Mouse (Mus musculus): ENCODE measurements around the gene Wdr72. TPM values are rescaled to one million over a fixed set of nuclear protein-coding genes. Genes with fewer than 3 reads are reported as not detected.

The Wdr72 gene
- 0.15 and 0.16 TPM in 2 replicates for polyA plus RNA-seq (2015; fragmentation: Nextera tagmentation; extraction: Ambion mirVana)

DNA sequence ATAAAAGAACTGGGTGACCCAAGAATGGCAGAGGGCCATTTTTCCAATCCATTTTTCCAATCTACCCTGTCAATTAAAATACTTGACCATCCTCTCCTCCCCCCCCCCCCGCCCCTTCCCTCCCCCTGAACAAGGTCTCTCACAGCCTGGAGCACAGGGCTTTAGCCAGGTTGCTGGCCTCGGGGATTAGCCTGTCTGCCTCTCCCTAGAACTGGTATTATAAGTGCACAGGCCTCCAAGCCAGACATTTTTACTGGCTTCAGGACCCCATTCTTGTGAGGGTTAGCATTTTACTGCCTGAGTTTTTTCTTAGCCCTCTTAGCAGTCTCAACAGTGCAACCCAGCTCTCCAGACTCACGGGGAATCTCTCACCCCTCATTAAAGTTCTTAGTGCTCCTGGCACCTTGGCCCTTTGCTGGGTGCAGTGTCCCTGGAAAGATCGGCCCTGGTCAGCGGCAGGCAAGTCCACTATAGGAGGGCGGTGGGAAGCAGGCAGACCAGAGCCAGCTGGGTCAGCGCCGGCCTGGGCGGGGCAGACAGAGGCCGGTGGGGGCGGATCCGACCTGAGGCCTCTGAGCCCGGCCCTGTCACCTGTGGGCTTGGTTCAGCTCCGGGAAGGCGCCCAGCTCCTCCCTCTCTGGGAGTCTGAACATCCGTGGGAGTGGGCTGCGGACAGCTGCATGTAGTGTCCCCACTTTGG lies at the start of gene Wdr72:
Wdr72 (plus strand) TSS at position 596 of the 700 bp plus-strand sequence.
- H3K4me2 ChIP-seq (replicated peaks) = peak within 1 kb of the TSS; percentile 77
- no peaks in the 10 kb centered on the region for H3K27me3 ChIP-seq (replicated peaks)
- peak; percentile 87 for ATAC-seq
- H3K9ac ChIP-seq = peak within 1 kb of the TSS; percentile 23; the same call in 1 of the 2 replicates
- no peaks in the 10 kb centered on the region for H3K36me3 ChIP-seq
- no peak within 1 kb of the TSS for H3K27ac ChIP-seq
- no peaks in the 10 kb centered on the region for H3K9me3 ChIP-seq
- peak within 1 kb of the TSS; percentile 38 for H3K4me3 ChIP-seq (replicated peaks)
- H3K4me1 ChIP-seq (replicated peaks) = 0 out of 2 replicates have a peak, but pooled peaks cover 5% of the 10 kb centered on the region
- WGBS = 5% methylated on average over 16 of the region's 17 CpGs

DNA sequence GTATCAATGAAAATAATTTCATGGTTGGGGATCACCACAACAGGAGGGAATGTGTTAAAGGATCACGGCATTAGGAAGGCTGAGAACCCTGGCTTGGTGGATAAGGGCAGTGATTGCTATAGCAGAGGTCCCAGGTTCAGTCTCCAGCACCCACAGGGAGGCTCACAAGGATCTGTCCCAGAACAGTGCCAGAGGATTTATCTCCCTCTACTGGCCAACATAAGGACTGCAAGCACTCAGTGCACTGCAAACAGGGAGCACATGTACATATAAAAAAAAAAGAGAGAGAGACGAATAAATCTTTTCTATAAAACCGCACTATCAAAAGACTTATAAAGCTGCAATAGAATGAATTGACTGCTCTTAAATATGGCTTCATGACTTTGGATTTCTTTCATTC lies 43.9 kb upstream of the Wdr72 start:
- no peaks in the 10 kb centered on the region for H3K9me3 ChIP-seq
- no peak overlapping the region for H3K27ac ChIP-seq
- ATAC-seq = no peak
- no peak overlapping the region for H3K4me2 ChIP-seq (replicated peaks)
- H3K27me3 ChIP-seq (replicated peaks) = no peaks in the 10 kb centered on the region
- no peaks in the 10 kb centered on the region for H3K4me1 ChIP-seq (replicated peaks)
- H3K9ac ChIP-seq = no peak overlapping the region
- WGBS = 85% methylated on average over 3 of the region's 3 CpGs
- no peaks in the 10 kb centered on the region for H3K36me3 ChIP-seq
- no peak overlapping the region for H3K4me3 ChIP-seq (replicated peaks)

DNA sequence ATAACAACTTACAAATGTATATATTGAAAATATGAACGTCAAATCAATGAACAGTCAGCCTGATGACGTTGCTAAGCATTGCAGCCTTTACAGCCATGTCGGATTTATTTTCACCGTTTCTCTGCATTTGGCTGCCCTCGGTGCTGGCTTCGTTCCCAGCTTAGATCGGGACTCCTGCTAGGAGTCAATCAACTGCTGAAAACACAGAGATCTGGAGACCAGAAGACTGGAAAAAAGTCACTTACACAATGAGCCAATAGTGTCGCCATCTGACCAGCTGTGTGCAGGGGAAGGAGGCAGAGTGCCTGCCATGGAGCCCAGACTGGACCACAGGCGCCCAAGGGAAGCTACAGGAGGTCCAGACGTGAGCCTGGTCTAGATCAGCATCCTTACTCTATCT lies 43.4 kb upstream of the Wdr72 start:
- H3K4me2 ChIP-seq (replicated peaks) = no peak overlapping the region
- no peak for ATAC-seq
- WGBS = 70% methylated on average over 10 of the region's 10 CpGs
- no peaks in the 10 kb centered on the region for H3K36me3 ChIP-seq
- H3K9me3 ChIP-seq = no peaks in the 10 kb centered on the region
- no peak overlapping the region for H3K9ac ChIP-seq
- no peak overlapping the region for H3K27ac ChIP-seq
- H3K27me3 ChIP-seq (replicated peaks) = no peaks in the 10 kb centered on the region
- no peaks in the 10 kb centered on the region for H3K4me1 ChIP-seq (replicated peaks)
- no peak overlapping the region for H3K4me3 ChIP-seq (replicated peaks)

DNA sequence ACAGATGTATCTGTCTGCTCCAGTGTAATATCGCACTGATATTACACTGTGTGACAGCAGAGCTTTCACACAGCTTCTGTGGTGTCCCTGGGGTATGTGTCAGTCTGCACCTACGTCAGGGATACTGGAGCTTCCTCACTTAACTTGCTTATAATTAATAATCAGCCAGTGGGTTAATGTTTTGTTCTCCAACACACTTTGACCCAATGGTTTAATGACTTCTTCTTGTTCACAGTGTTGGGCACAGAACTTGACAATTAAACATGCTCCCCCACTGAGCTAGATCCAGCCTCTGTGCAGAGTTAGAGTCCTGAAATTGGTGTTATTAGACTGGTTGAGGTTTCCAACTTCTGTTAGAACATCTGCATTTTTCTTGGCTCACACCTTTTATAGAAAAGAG lies 34.2 kb upstream of the Wdr72 start:
- H3K27ac ChIP-seq = no peak overlapping the region
- H3K36me3 ChIP-seq = no peaks in the 10 kb centered on the region
- no peak overlapping the region for H3K9ac ChIP-seq
- no peaks in the 10 kb centered on the region for H3K9me3 ChIP-seq
- no peak overlapping the region for H3K4me2 ChIP-seq (replicated peaks)
- H3K27me3 ChIP-seq (replicated peaks) = no peaks in the 10 kb centered on the region
- 74% methylated on average over 2 of the region's 2 CpGs for WGBS
- no peak for ATAC-seq
- no peaks in the 10 kb centered on the region for H3K4me1 ChIP-seq (replicated peaks)
- H3K4me3 ChIP-seq (replicated peaks) = no peak overlapping the region

DNA sequence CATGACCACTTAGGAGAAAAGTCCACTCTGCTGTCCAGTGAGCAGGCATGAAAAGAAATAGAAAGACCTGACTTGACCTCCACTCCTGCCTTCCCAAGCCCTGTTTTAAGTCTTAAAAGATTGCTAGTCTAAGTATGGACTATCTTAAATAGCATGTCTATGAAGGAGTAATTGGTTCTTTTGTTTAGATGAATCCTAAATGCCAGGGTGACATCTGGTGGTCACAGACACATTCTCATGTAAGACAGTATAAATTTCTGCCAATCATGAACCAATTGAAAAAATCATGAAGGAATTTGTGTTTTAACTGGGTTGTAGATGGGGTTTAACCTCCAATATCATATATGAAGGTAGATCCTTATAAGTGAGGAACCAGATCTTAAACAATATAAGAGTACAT lies 31.7 kb upstream of the Wdr72 start:
- no peaks in the 10 kb centered on the region for H3K36me3 ChIP-seq
- ATAC-seq = no peak
- H3K4me3 ChIP-seq (replicated peaks) = no peak overlapping the region
- H3K4me2 ChIP-seq (replicated peaks) = no peak overlapping the region
- no peak overlapping the region for H3K9ac ChIP-seq
- no peak overlapping the region for H3K27ac ChIP-seq
- H3K4me1 ChIP-seq (replicated peaks) = no peaks in the 10 kb centered on the region
- no peaks in the 10 kb centered on the region for H3K9me3 ChIP-seq
- no peaks in the 10 kb centered on the region for H3K27me3 ChIP-seq (replicated peaks)

DNA sequence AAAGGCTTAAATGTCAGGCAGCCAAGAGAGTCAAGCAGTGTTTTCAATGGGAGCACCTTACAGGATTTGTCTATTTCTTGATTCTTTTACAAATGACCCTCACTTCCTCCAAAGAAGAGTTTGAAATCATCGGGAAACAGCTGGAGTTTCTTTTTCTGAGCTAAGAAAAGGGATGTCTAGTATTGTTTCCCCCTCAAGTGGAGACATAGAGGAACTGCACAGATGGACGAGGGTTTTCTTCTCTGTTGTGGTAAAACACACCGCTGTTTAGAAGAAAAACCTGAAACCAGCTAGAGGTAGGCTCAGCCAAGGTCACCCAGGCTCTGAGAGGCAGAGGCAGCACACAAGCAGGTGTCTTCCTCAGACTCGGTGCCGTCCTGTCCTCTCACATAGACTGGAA lies 29.9 kb upstream of the Wdr72 start:
- H3K27ac ChIP-seq = no peak overlapping the region
- no peaks in the 10 kb centered on the region for H3K9me3 ChIP-seq
- H3K4me1 ChIP-seq (replicated peaks) = no peaks in the 10 kb centered on the region
- H3K4me3 ChIP-seq (replicated peaks) = no peak overlapping the region
- no peak overlapping the region for H3K4me2 ChIP-seq (replicated peaks)
- H3K9ac ChIP-seq = no peak overlapping the region
- WGBS = 26% methylated on average over 5 of the region's 5 CpGs
- ATAC-seq = no peak
- no peaks in the 10 kb centered on the region for H3K27me3 ChIP-seq (replicated peaks)
- no peaks in the 10 kb centered on the region for H3K36me3 ChIP-seq

DNA sequence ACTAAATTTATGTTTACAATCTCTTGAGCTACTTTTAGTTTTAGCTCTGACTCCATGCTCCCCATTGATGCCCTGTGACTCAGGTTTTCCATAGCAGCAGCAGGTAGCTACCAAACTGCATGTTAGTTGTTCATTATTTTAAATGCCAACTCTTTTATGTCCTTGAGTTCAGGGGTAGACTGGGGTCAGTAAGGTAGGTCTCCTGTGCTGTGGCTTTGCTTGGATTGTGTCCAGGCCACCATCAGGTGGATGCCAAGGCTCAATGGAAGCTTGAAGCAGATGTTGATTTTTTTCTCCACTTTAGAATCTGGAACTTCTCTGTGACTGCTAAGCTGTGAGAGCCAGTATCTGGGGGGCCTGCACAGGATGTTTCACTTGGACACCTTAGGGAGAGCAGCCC lies 8.6 kb upstream of the Wdr72 start:
- Histone ChIP-seq H3K27me3 (replicated peaks) (no peaks in the 10 kb centered on the region), H3K4me3 (replicated peaks) (no peak overlapping the region), H3K4me1 (replicated peaks) (no peaks in the 10 kb centered on the region), H3K4me2 (replicated peaks) (no peak overlapping the region), H3K9ac (no peak overlapping the region), H3K9me3 (no peaks in the 10 kb centered on the region), H3K36me3 (no peaks in the 10 kb centered on the region), H3K27ac (no peak overlapping the region)
- ATAC-seq = no peak

DNA sequence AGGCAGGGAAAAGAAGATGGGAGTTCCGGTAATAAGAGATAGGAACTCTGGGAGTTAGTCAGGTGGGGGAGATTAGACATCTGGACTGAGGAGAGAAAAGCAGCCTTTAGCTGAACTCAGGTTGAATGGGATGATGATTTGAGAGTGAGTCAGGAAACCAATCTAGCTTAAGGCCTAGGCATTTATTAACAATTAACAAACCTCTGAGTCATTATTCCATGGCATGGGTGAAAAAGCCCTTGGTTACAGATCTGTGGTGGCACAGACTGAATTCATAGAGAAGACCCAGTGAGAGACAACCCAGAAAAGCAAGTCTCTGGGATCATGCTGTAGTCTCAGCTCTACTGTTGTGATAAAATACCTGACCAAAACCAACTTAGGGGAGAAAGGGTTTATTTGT lies 7.5 kb upstream of the Wdr72 start:
- no peak overlapping the region for H3K9ac ChIP-seq
- H3K4me2 ChIP-seq (replicated peaks) = no peak overlapping the region
- no peaks in the 10 kb centered on the region for H3K9me3 ChIP-seq
- no peaks in the 10 kb centered on the region for H3K4me1 ChIP-seq (replicated peaks)
- 89% methylated on average over 1 of the region's 1 CpGs for WGBS
- no peaks in the 10 kb centered on the region for H3K27me3 ChIP-seq (replicated peaks)
- no peak for ATAC-seq
- no peak overlapping the region for H3K27ac ChIP-seq
- no peaks in the 10 kb centered on the region for H3K36me3 ChIP-seq
- H3K4me3 ChIP-seq (replicated peaks) = no peak overlapping the region

DNA sequence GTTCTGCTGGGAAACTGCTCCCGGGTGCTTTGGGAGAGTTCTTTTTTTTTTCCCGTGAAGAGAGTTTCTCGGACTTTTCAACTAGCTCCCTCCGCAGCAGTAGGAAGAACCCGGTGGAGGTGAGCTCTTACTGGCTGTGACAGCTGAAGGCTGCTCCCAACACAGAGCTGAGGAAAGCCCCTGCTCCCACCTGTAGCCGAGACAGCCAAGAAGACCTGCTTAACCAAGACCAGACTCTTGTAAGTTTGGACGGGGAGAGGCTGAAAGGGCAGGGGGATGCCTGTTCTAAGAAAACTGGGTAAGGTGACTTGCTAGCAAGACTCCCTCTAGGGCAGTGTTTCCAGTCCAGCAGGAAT lies 283 bp downstream of the Wdr72 start:
- 0 out of 2 replicates have a peak, but pooled peaks cover 5% of the 10 kb centered on the region for H3K4me1 ChIP-seq (replicated peaks)
- no peak overlapping the region for H3K27ac ChIP-seq
- H3K4me3 ChIP-seq (replicated peaks) = peak overlapping the region; percentile 38
- H3K4me2 ChIP-seq (replicated peaks) = peak overlapping the region; percentile 77
- H3K36me3 ChIP-seq = no peaks in the 10 kb centered on the region
- WGBS = 2% methylated on average over 7 of the region's 7 CpGs
- H3K9me3 ChIP-seq = no peaks in the 10 kb centered on the region
- ATAC-seq = peak; percentile 65
- H3K27me3 ChIP-seq (replicated peaks) = no peaks in the 10 kb centered on the region
- H3K9ac ChIP-seq = peak overlapping the region; percentile 23; the same call in 1 of the 2 replicates

DNA sequence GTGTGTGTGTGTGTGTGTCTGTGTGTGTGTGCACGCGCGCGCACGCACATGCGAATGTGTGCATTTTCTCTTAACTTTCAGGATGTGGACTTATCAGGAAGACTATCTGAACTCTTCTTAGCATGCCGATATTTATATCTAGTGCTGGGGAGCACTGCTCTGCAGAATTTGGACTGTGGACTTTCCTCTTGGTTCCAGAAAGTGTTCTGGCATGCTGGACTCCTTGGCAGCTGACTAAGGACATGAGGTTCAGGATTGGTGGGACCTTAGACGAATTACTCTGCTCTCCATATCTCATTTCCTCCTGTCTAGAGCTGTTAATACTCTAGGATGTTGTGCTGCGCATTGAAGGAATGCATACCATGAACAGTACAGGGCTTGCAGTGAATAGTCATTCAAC lies 2.4 kb downstream of the Wdr72 start:
- H3K4me3 ChIP-seq (replicated peaks) = no peak overlapping the region
- H3K27me3 ChIP-seq (replicated peaks) = no peaks in the 10 kb centered on the region
- H3K9ac ChIP-seq = no peak overlapping the region
- H3K27ac ChIP-seq = no peak overlapping the region
- H3K36me3 ChIP-seq = no peaks in the 10 kb centered on the region
- WGBS = 92% methylated on average over 9 of the region's 9 CpGs
- H3K9me3 ChIP-seq = no peaks in the 10 kb centered on the region
- ATAC-seq = no peak
- 0 out of 2 replicates have a peak, but pooled peaks cover 5% of the 10 kb centered on the region for H3K4me1 ChIP-seq (replicated peaks)
- no peak overlapping the region for H3K4me2 ChIP-seq (replicated peaks)

DNA sequence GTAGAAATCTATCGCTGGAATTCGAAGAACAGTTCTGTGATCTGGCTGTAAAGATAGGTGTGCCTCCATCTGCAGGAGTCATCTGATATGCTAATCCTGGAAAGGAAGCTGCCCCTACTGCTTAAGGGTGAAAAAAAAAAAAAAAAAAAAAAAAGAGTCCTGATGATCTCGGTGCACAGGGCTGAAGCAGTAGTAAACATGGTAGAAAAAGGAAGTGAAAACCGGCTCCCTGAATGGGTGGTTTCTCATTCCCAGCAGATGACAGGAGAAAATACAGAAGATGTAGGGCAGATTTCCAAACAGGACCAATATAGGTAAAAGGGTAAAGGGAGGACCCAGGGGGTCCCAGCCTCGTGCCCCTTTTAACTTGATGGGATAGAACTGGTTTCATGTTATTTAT lies 16.1 kb downstream of the Wdr72 start:
- Histone ChIP-seq H3K4me3 (replicated peaks) (no peak overlapping the region), H3K27me3 (replicated peaks) (no peaks in the 10 kb centered on the region), H3K4me2 (replicated peaks) (no peak overlapping the region), H3K4me1 (replicated peaks) (no peaks in the 10 kb centered on the region), H3K9me3 (no peaks in the 10 kb centered on the region), H3K36me3 (no peaks in the 10 kb centered on the region), H3K27ac (no peak overlapping the region), H3K9ac (no peak overlapping the region)
- no peak for ATAC-seq
- 52% methylated on average over 5 of the region's 5 CpGs for WGBS

DNA sequence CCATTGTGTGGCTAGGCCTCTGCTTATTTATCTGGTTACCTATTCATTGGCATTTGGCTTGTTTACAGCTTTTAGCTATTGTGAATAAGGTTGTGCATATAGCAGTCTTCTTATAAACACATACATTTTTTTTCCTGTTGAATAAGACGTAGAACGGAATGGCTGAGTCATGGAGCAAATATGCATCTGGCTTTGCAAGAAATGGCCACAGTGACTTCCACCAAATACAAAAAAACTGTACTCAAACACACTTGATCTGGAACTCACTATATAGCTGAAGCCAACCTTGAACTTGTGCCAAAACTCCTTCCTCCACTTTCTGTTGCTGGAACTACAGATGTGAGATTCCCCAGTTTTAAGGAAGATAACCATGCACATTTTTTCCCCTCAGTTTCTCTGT lies 23.9 kb downstream of the Wdr72 start:
- Histone ChIP-seq H3K4me3 (replicated peaks) (no peak overlapping the region), H3K9ac (no peak overlapping the region), H3K4me2 (replicated peaks) (no peak overlapping the region), H3K27ac (no peak overlapping the region), H3K4me1 (replicated peaks) (no peaks in the 10 kb centered on the region), H3K9me3 (no peaks in the 10 kb centered on the region), H3K36me3 (no peaks in the 10 kb centered on the region), H3K27me3 (replicated peaks) (no peaks in the 10 kb centered on the region)
- 58% methylated on average over 2 of the region's 2 CpGs for WGBS
- ATAC-seq = no peak

DNA sequence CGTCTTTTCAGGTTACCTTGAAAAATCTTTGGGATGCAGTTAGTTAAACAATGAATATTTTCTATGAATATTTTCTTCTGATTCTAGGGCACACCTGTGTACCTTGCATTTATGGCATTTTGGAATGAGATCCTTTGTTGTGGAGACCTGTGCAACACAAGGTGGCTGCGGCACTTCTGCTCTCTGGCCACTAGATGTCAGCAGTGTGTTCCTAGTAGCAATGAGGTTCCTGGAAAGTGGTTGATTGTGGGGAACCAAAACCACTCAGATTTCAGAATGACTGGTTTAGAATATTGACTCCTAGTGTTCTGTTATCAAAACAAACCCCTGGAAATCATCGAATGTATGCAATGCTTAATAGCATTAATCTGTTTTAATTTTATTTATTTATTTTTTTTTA lies 31.7 kb downstream of the Wdr72 start:
- no peaks in the 10 kb centered on the region for H3K36me3 ChIP-seq
- no peaks in the 10 kb centered on the region for H3K4me1 ChIP-seq (replicated peaks)
- no peak for ATAC-seq
- H3K4me3 ChIP-seq (replicated peaks) = no peak overlapping the region
- WGBS = 7% methylated on average over 3 of the region's 3 CpGs
- no peak overlapping the region for H3K27ac ChIP-seq
- no peak overlapping the region for H3K4me2 ChIP-seq (replicated peaks)
- no peaks in the 10 kb centered on the region for H3K9me3 ChIP-seq
- H3K27me3 ChIP-seq (replicated peaks) = no peaks in the 10 kb centered on the region
- H3K9ac ChIP-seq = no peak overlapping the region
